Mouse (Mus musculus): ENCODE measurements at regions not wholly inside any gene's neighbourhood (a gene's known extent, or its start where the extent isn't known, plus 50 kb on each side); places are given as distances from the start of the nearest gene placed in this dataset.
"Not testable (repeated sequence)": the region's sequence is repeated elsewhere in the genome, so short reads cannot be mapped to it uniquely, and the experiment has no call there.

GRCm38 (mm10) chr3:33440905-33441304 lies 297.9 kb upstream of the Pex5l start:
- no peak for DNase-seq (ENCODE audit: low read depth)

- no peak for DNase-seq (ENCODE audit: low read depth)
These were observed 297.5 kb upstream of the Pex5l start for GRCm38 (mm10) chr3:33440500-33440899.

DNA sequence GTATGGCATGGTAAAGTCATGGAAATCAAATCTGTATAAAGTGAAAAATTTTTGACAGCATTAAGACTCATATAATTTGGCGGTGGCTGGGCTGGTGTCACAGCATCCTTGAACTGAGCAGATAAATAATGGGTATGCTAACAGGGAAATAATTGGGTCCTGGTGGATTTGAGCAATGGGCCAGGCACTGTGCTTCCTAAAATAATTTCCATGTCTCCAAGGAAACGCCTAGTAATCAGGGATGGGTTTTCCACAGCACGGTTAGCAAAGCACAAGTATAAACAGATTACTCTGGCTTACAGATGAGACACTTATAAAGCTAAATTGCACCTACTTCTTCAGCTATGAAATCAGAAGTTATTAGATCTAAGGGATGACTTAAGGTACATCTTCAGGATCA lies 273.9 kb upstream of the Pex5l start:
- DNase-seq (ENCODE audit: low read depth) = no peak

DNA sequence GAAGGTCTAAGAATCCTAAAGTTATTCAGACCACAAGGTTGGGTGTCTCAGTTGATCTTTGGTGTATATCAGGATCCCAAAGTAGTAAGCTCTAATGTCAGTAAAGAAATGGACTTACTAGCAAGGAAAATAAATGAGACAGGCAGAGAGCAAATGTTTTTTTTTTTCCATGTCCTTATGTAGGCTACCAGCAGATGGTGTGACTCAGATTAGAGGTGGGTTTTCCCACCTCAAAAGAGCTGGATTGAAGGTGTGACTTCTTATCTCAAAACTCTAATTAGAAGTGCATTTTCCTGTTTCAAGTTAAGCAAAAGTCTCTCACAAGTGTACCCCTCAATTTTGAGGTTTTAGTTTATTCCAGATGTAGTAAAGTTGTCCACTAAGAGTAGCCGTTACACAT lies 273.3 kb upstream of the Pex5l start:
- DNase-seq (ENCODE audit: low read depth) = no peak

DNA sequence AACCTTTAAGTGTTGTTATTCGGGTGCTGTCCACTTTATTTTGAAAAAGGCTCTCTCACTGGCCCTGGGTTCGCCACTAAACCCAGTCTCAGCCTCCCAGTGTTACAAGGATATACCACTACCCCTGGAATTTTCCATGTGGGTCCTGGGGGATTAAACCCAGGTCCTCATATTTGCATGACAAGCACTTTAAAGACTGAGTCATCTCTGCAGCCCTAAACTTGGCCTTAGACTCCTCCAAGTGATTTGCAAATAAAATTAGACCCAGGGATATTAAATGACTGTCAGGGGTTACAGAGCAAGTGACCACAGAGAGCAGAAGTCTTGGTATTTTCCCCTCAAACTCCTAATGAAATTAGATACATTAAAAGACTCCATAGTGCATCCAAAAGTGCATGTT lies 258.9 kb upstream of the Pex5l start:
- DNase-seq (ENCODE audit: low read depth) = no peak

DNA sequence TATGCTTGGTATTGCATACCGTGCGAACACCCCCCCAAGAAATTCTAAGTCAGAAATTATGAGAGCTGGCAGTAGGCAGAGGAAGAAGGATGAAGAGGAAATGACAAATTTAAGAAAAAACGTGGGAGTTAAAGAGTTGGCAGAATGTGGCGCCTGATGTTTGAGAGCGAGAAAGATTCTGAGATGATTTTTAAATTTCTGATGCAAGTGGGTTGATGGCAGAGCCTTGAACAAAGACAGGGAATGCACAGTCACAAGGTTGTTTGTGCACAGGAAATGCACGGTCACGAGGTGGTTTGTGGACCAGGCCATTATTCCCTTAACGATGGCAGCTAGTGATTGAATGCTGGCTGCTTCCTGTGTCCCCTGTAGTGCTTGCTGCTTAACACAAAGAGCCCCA lies 256.3 kb upstream of the Pex5l start:
- no peak for DNase-seq (ENCODE audit: low read depth)

DNA sequence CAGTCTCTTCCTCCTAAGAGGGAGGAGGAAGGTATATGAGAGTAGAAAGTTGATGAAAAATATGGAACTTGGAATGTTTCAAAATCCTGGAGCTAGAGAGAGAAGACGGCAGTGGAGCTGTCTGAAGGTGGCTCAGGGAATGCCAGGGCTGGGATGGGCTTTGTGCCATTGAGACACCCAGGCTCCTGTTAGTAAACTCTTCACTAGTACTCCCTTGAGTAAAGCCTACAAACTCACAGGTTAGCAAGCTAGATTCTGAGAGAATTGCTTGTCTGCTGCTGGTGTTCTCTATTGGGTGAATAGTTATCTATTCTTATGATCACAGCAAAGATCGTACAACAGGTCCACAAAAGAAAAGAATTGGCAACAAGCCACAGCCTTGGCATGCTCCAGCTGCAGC lies 255.3 kb upstream of the Pex5l start:
- DNase-seq (ENCODE audit: low read depth) = no peak

DNA sequence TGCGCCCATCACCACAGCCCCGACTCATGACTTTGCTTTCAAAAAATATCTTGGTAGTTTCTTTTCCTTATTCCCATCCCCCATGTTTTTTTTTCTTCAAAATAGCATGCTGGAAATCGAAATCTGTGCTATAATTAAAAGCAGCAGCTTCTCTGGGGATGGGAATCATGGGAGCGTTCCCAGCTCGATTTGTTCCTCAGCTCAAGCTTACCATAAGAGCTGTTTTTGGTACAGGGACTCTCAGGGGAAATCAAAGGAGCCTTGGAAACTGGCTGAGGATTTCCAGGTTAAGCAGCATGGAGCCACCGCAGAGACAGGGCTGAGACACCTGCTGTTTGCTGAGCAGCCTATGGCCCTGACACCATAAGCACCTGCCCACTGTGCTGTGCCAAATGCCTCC lies 254.2 kb upstream of the Pex5l start:
- DNase-seq (ENCODE audit: low read depth) = no peak

DNA sequence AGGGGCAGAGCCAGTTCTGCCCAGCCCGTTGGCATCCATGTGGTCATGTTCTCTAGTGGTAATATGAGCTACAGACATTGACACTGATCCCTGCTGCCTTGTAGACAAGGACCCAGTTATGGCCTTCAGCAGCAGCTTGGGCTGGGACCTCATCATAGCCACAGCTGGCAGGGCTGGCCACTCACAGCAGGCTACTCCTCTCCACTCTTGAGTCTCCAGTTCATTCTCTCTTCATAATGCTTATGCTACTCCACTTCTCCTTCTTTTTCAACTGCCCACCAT lies 249.4 kb upstream of the Pex5l start:
- no peak for DNase-seq (ENCODE audit: low read depth)

GRCm38 (mm10) chr3:33391765-33392540 lies 248.9 kb upstream of the Pex5l start:
- no peak for DNase-seq (ENCODE audit: low read depth)

GRCm38 (mm10) chr3:33388171-33388570 lies 245.1 kb upstream of the Pex5l start:
- DNase-seq (ENCODE audit: low read depth) = no peak

- no peak for DNase-seq (ENCODE audit: low read depth)
These were observed 240.6 kb upstream of the Pex5l start for GRCm38 (mm10) chr3:33383622-33384021.

- DNase-seq (ENCODE audit: low read depth) = no peak
These were observed 236.6 kb upstream of the Pex5l start for GRCm38 (mm10) chr3:33379604-33380003.

- DNase-seq (ENCODE audit: low read depth) = no peak
These were observed 232.1 kb upstream of the Pex5l start for GRCm38 (mm10) chr3:33375161-33375560.

DNA sequence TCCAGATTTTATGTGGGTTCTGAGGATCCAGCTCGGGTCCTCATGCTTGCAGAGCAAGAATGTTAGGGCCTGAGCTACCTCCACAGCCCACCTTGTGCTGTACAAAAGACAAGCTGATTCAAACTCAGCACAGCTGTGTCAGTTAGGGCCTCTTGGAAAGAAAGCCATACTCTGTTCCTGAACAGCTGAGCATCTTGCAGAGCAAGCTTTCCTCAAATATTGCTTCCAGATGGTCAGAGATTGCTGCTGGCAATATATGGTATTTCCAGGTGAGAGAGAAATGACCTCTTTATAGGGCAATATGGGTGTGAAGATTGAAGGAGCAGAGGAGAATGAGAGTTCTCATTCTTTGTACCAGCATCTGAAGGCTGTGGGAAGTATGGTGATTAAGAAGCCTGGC lies 229.8 kb upstream of the Pex5l start:
- DNase-seq (ENCODE audit: low read depth) = no peak

DNA sequence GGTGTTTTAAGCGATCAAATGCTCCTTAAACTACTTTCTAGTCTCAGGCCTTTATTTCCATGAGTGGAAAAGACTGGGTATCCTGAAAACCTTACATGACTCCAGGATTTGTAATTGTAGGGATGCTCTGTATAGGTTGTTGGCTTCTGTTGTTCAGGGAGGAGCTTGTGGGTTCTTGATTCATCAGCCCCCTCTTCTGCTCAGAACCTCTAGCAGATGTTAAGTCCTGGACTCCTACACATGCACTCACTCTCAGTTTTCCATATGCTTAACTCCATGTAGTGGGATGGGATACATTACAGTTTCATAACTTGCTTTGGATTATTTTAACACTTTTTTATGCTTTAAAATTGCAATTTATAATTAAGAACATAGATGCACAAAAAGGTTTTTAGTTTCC lies 220.5 kb upstream of the Pex5l start:
- DNase-seq (ENCODE audit: low read depth) = no peak

DNA sequence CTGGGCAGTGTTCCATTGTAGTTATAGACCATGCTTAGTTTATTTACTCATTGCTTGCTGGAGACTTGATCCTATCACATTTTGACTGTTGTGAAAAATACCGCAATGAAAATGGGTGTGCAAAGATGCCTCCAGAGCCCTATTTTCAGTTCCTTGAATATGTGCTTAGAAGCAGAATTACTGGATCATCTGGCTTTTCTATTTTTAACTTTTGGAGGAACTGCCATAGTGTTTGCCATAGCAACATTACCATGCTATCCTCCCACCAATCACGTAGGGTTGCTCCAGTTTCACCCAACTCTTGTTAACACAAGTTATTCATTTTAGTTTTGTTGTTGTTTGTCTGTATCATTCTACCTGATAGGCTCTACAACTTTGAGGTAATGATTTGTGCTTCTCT lies 217.0 kb upstream of the Pex5l start:
- DNase-seq (ENCODE audit: low read depth) = no peak

GRCm38 (mm10) chr3:33353860-33354259 lies 210.8 kb upstream of the Pex5l start:
- no peak for DNase-seq (ENCODE audit: low read depth)

- DNase-seq (ENCODE audit: low read depth) = no peak
These were observed 207.9 kb upstream of the Pex5l start for GRCm38 (mm10) chr3:33350986-33351385.

- no peak for DNase-seq (ENCODE audit: low read depth)
These were observed 191.0 kb upstream of the Pex5l start for GRCm38 (mm10) chr3:33334056-33334455.

DNA sequence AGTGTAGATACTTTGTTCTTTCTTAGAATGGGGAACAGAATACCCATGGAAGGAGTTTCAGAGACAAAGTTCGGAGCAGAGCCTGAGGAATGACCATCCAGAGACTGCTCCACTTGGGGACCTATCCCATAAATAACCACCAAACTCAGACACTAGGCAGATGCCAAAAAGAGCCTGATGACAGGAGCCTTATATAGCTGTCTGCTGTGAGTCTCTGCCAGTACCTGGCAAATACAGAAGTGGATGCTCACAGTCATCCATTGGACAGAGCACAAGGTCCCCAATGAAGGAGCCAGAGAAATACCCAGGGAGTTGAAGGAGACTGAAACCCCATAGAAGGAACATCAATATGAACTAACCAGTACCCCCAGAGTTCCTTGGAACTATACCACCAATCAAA lies 174.6 kb upstream of the Pex5l start:
- DNase-seq (ENCODE audit: low read depth) = not testable (repeated sequence)

DNA sequence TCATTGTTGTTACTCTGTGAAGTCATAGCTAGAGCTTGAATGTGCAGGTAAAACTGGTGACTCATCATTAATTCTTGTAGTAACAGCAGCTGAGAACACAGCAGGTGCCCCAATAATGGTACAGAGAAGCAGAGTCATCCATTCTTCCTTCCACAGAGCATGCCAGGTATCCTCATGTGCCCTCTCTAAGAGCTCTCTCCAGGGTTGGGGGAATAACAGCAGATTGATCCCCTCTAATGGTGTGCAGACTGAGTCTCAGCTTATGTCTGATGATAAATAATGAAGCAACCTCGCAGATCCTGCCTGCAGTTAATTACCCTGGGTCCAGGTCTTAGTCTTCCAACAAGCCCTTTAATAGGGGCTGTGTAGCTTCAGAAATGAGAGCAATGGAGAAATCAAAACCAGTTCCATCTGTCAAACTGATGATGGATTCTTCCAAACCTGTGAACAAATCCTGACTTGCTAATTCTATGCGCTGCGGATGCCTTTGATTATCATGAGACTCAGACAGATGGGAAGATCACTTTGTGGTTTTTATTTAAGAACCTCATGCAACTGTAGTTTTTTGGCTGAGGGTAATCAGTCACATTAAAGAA lies 169.3 kb upstream of the Pex5l start:
- DNase-seq (ENCODE audit: low read depth) = no peak

DNA sequence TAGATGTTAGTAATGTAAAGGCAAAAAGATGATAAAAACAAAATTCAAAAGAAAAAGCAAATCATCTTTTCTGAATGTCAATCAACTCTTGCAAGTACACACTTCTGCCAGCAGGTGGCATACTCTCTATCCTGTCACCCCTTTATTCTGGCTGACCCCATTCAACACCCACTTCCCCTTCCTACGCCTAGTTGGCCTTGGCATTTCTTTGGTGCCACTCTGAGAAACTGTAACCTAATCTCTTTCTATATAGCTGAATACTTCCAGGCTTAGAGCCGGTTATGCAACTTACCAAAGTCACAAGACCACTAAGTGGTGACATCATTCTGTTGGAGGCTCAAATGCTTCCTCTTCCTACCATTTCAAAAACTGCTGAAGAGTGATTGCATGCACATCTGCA lies 165.2 kb upstream of the Pex5l start:
- peak; percentile 18 for DNase-seq (ENCODE audit: low read depth)

DNA sequence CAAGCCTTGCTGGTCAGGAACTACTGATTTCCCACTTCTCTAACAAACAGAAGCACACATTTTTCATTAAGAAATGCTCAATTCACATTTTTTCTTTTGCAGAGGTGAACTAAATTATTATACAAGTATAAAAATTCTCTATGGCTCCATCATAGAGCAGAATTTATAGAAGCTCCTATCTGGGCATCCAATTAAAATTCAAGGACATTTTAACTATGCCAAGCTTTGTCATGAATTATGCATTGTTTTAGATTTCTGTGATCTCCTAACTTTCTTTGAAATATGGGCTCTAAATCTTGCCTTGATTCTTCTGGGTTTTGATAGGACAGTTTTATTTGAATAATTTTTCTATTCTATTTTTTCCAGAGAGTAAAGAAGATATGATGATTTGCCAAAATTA lies 163.1 kb upstream of the Pex5l start:
- no peak for DNase-seq (ENCODE audit: low read depth)

Measured in c-Kit-positive CD71-negative TER-119-negative erythroid progenitor cells, embryonic 14.5 days (primary cell).